Comparison of ENCODE assay signal across 20 mouse cellular contexts in the genomic region with DNA sequence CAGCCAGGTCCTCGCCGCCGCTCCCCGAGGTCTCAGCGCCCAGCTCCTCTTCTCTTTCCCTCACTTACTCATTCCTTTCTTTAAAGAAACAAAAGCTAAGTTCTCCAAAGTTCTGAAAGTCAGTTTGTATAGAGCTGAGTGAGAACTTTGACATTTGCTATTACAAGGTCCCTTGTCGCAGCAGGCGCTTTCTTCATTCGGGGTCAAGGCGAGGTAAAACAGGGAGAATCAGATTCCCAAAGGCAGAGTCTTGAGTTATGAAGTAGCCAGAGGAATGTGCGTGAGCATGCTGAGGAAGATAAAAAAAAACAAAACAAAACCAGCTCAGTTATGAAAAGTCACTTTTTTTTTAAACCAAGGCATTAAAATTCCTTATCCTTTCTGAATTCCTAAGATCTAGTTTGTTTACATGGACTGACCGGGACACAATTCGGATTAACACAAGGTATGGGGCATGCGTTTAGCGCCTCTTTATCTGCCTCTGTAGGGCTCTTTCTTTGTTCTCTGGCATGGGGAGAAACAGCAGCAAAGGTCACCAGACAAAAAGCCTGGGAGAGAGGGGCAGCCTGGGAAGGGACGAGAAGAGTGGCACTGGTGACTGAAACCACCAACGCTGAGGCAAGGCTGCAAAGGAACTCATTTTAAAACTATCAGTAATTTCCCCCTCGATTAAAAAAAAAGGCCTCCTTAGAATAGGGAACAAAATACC. TPM values are rescaled to one million over a fixed set of nuclear protein-coding genes. Genes with fewer than 3 reads are reported as not detected.
DNase-seq lines count a peak whose midpoint lies in the region; ATAC-seq and TF ChIP-seq lines count a peak whose summit lies in the region.
"Had no signal": no experiment of that assay in that cellular context is flagged by ENCODE, and none has a peak within 500 bp of the region (broad histone marks: within the 10 kb centered on the region; RNA-seq: fewer than 3 reads in every experiment).

No protein-coding gene starts in this region.

- no peak overlapping the region for H3K4me3 ChIP-seq in heart, embryonic 15.5 days
- no peak overlapping the region for H3K4me3 ChIP-seq in heart, embryonic 11.5 days (ENCODE audit: low read depth, low read length)
- no peak overlapping the region for H3K4me3 ChIP-seq in lung, postnatal 0 days (ENCODE audit: low read depth, low read length)
- H3K4me3 ChIP-seq: embryonic facial prominence, embryonic 10.5 days; erythroblast, embryonic 14.5 days; liver, embryonic 13.5 days; stomach, embryonic 15.5 days had no signal

- DNase-seq in adrenal gland, adult 2 months: peak; percentile 63
- no peak for DNase-seq in adrenal gland, adult 8-10 months
- no peak for DNase-seq in lung, postnatal 0 days (ENCODE audit: low spot score)
- DNase-seq in lung, postnatal 10 days: no peak
- DNase-seq in embryo, embryonic 10.5 days (ENCODE audit: low spot score): peak; percentile 61
- DNase-seq in layer of hippocampus, postnatal 10 days (ENCODE audit: low spot score in 2 of 2): no peak
- DNase-seq: cerebellum, adult 9-11 months; forebrain, postnatal 0 days; heart, postnatal 36 days; liver, embryonic 13.5 days; right cerebral cortex, adult 18-20 months; spleen, adult 18-20 months had no signal

- H3K4me2 ChIP-seq in heart, embryonic 15.5 days: no peak overlapping the region
- no peak overlapping the region for H3K4me2 ChIP-seq in heart, embryonic 11.5 days
- H3K4me2 ChIP-seq in lung, postnatal 0 days (replicated peaks; ENCODE audit: low read depth, low read length): no peak overlapping the region
- H3K4me2 ChIP-seq: liver, embryonic 13.5 days; stomach, embryonic 15.5 days had no signal

- peaks cover 11% of the 10 kb centered on the region for H3K4me1 ChIP-seq in heart, embryonic 15.5 days (replicated peaks)
- H3K4me1 ChIP-seq in heart, embryonic 11.5 days (ENCODE audit: control insufficient read depth, insufficient read depth, low read length): peaks cover 3% of the 10 kb centered on the region
- no peaks in the 10 kb centered on the region for H3K4me1 ChIP-seq in lung, postnatal 0 days (ENCODE audit: insufficient read depth, low read depth, low read length)
- H3K4me1 ChIP-seq: stomach, embryonic 15.5 days had no signal

- 0 out of 2 replicates have a peak, but pooled peaks have one; percentile 16 for TF ChIP-seq EP300 in lung, postnatal 0 days (IDR thresholded peaks at IDR 0.05)

- H3K9me3 ChIP-seq in heart, embryonic 15.5 days (replicated peaks): no peaks in the 10 kb centered on the region
- H3K9me3 ChIP-seq in heart, embryonic 11.5 days (replicated peaks; ENCODE audit: control insufficient read depth, low read length): no peaks in the 10 kb centered on the region
- H3K9me3 ChIP-seq in lung, postnatal 0 days (ENCODE audit: low read length): no peaks in the 10 kb centered on the region
- H3K9me3 ChIP-seq: embryonic facial prominence, embryonic 10.5 days; liver, embryonic 13.5 days; stomach, embryonic 15.5 days had no signal

- peaks cover 34% of the 10 kb centered on the region for H3K36me3 ChIP-seq in heart, embryonic 15.5 days
- peaks cover 16% of the 10 kb centered on the region for H3K36me3 ChIP-seq in heart, embryonic 11.5 days (ENCODE audit: control insufficient read depth, insufficient read depth, low read length)
- peaks cover 6% of the 10 kb centered on the region; the same call in 1 of the 2 replicates for H3K36me3 ChIP-seq in lung, postnatal 0 days (ENCODE audit: insufficient read depth, low read length)

- H3K9ac ChIP-seq in heart, embryonic 15.5 days: no peak overlapping the region
- H3K9ac ChIP-seq in heart, embryonic 11.5 days (ENCODE audit: low read depth, low read length): no peak overlapping the region
- no peak overlapping the region for H3K9ac ChIP-seq in lung, postnatal 0 days (replicated peaks; ENCODE audit: low read depth)
- H3K9ac ChIP-seq: forebrain, postnatal 0 days; liver, embryonic 13.5 days; stomach, embryonic 15.5 days had no signal

- H3K27me3 ChIP-seq in heart, embryonic 15.5 days: no peaks in the 10 kb centered on the region
- H3K27me3 ChIP-seq in heart, embryonic 11.5 days (ENCODE audit: control insufficient read depth, insufficient read depth, low read length): no peaks in the 10 kb centered on the region
- H3K27me3 ChIP-seq in lung, postnatal 0 days (replicated peaks; ENCODE audit: insufficient read depth, low read length): no peaks in the 10 kb centered on the region
- H3K27me3 ChIP-seq: CH12.LX; liver, embryonic 13.5 days; stomach, embryonic 15.5 days had no signal

- ATAC-seq in heart, embryonic 15.5 days (replicated peaks; ENCODE audit: insufficient number of reproducible peaks, insufficient read depth, low FRiP score, low read depth): no peak
- no peak for ATAC-seq in heart, embryonic 11.5 days (replicated peaks; ENCODE audit: insufficient number of reproducible peaks, low FRiP score, low TSS enrichment)
- no peak for ATAC-seq in lung, postnatal 0 days
- ATAC-seq: activated CD4-positive, CD25-positive, alpha-beta regulatory T cell, adult 4 months; forebrain, postnatal 0 days; intestine, embryonic 16.5 days had no signal

- 61% methylated on average over 17 of the region's 17 CpGs for WGBS in heart, embryonic 15.5 days
- 62% methylated on average over 17 of the region's 17 CpGs for WGBS in heart, embryonic 11.5 days (ENCODE audit: insufficient replicate concordance)
- WGBS in lung, postnatal 0 days: 61% methylated on average over 17 of the region's 17 CpGs

- peak overlapping the region; percentile 29; the same call in 1 of the 2 replicates for H3K27ac ChIP-seq in heart, embryonic 15.5 days
- H3K27ac ChIP-seq in heart, embryonic 11.5 days (ENCODE audit: low read depth, low read length): no peak overlapping the region
- H3K27ac ChIP-seq in lung, postnatal 0 days (ENCODE audit: low read length): 0 out of 2 replicates have a peak overlapping the region, but pooled peaks have one; percentile 28
- H3K27ac ChIP-seq: embryonic facial prominence, embryonic 10.5 days; liver, embryonic 13.5 days; stomach, embryonic 15.5 days had no signal

- TF ChIP-seq CTCF in lung, postnatal 0 days (IDR thresholded peaks at IDR 0.05): no peak

RNA-seq across cellular contexts. Expression of a gene that starts 29.1 kb away (rescaled TPM):
- total RNA-seq in adrenal gland, adult 2 months (2021): 10 to 100 TPM; 16.1 to 18.0 TPM
- 5.0 and 6.7 TPM in 2 replicates for polyA plus RNA-seq in adrenal gland, adult 2 months (2012; rRNA removed)
- 10 to 100 TPM; 17.8 to 24.3 (median 19.9) TPM for total RNA-seq in adrenal gland, adult 8-10 months (2022)
- 35.4 and 39.9 TPM in 2 replicates for polyA plus RNA-seq in heart, embryonic 15.5 days (2015; fragmentation: Nextera tagmentation; extraction: Ambion mirVana)
- 49.4 and 50.4 TPM in 2 replicates for polyA plus RNA-seq in heart, embryonic 11.5 days (2014; fragmentation: Nextera tagmentation; extraction: Ambion mirVana)
- 25.9 and 26.8 TPM in 2 replicates for polyA plus RNA-seq in lung, postnatal 0 days (2015; fragmentation: Nextera tagmentation; extraction: Ambion mirVana)
- total RNA-seq in layer of hippocampus, postnatal 10 days (2021): 10 to 100 TPM; 21.7 to 22.2 TPM

RNA-seq across cellular contexts. Expression of a gene that starts 33.3 kb away (rescaled TPM):
- total RNA-seq in adrenal gland, adult 2 months (2021): 1 to 10 TPM; 5.3 to 6.6 TPM
- polyA plus RNA-seq in adrenal gland, adult 2 months (2012; rRNA removed): 0.90 and 2.4 TPM in 2 replicates
- total RNA-seq in adrenal gland, adult 8-10 months (2022): 10 to 100 TPM in 1 of 4 experiments, 1 to 10 TPM in 3; 6.6 to 10.2 (median 8.9) TPM
- 5.3 and 9.9 TPM in 2 replicates for polyA plus RNA-seq in heart, embryonic 15.5 days (2015; fragmentation: Nextera tagmentation; extraction: Ambion mirVana)
- polyA plus RNA-seq in heart, embryonic 11.5 days (2014; fragmentation: Nextera tagmentation; extraction: Ambion mirVana): 4.9 and 5.7 TPM in 2 replicates
- 12.0 and 13.2 TPM in 2 replicates for polyA plus RNA-seq in lung, postnatal 0 days (2015; fragmentation: Nextera tagmentation; extraction: Ambion mirVana)
- total RNA-seq in layer of hippocampus, postnatal 10 days (2021): 10 to 100 TPM; 55.4 to 59.4 TPM

Comparison
In these comparisons a context has a peak if more than half of its experiments do, and no peak if none do; other contexts are left out.
1. DNase-seq: peak in adrenal gland, adult 2 months (single experiment) and embryo, embryonic 10.5 days (single experiment); none in adrenal gland, adult 8-10 months (single experiment), lung, postnatal 0 days (single experiment), lung, postnatal 10 days (single experiment) and layer of hippocampus, postnatal 10 days (0 of 2).